Mouse (Mus musculus) WW6 (cell line): ENCODE results near the gene Vps53.

Source experiments
- DNase-seq: peaks from one replicate; pipeline ENCODE4 v3.0.0-alpha.2; 2013; ENCODE audit warnings: low read depth, low spot score

Gene Vps53

GRCm38 (mm10) chr11:76110416-76110815, 69.0 kb downstream of the Vps53 start:
- DNase-seq = no peak

GRCm38 (mm10) chr11:76106551-76107496, 72.6 kb downstream of the Vps53 start:
- DNase-seq = no peak

- no peak for DNase-seq
Observed at GRCm38 (mm10) chr11:76101154-76101553, 78.3 kb downstream of the Vps53 start.

GRCm38 (mm10) chr11:76099193-76099975, 80.1 kb downstream of the Vps53 start:
- no peak for DNase-seq

GRCm38 (mm10) chr11:76093610-76094009, 85.8 kb downstream of the Vps53 start:
- no peak for DNase-seq

- no peak for DNase-seq
Observed at GRCm38 (mm10) chr11:76089776-76090175, 89.7 kb downstream of the Vps53 start.

GRCm38 (mm10) chr11:76088506-76088905, 90.9 kb downstream of the Vps53 start:
- DNase-seq = no peak

GRCm38 (mm10) chr11:76085898-76086591, 93.4 kb downstream of the Vps53 start:
- DNase-seq = peak; percentile 16

- DNase-seq = no peak
Observed at GRCm38 (mm10) chr11:76084943-76085342, 94.5 kb downstream of the Vps53 start.

GRCm38 (mm10) chr11:76083941-76084367, 95.5 kb downstream of the Vps53 start:
- no peak for DNase-seq

- DNase-seq = no peak
Observed at GRCm38 (mm10) chr11:76081048-76081640, 98.3 kb downstream of the Vps53 start.

GRCm38 (mm10) chr11:76080293-76080692, 99.2 kb downstream of the Vps53 start:
- DNase-seq = no peak

- no peak for DNase-seq
Observed at GRCm38 (mm10) chr11:76077341-76077740, 102.1 kb downstream of the Vps53 start.

GRCm38 (mm10) chr11:76074296-76075093, 105.0 kb downstream of the Vps53 start:
- no peak for DNase-seq

- no peak for DNase-seq
Observed at GRCm38 (mm10) chr11:76069816-76070215, 109.6 kb downstream of the Vps53 start.

- DNase-seq = no peak
Observed at GRCm38 (mm10) chr11:76066563-76067156, 112.8 kb downstream of the Vps53 start.

GRCm38 (mm10) chr11:76065521-76066095, 113.8 kb downstream of the Vps53 start:
- DNase-seq = no peak

GRCm38 (mm10) chr11:76064411-76064810, 115.0 kb downstream of the Vps53 start:
- DNase-seq = no peak

- DNase-seq = no peak
Observed at GRCm38 (mm10) chr11:76060906-76061305, 118.5 kb downstream of the Vps53 start.

- DNase-seq = no peak
Observed at GRCm38 (mm10) chr11:76059971-76060370, 119.5 kb downstream of the Vps53 start.
